Mouse (Mus musculus): ENCODE data around the gene Ass1. TPM values are rescaled to one million over a fixed set of nuclear protein-coding genes. Genes with fewer than 3 reads are reported as not detected.
"Not testable (repeated sequence)": the region's sequence is repeated elsewhere in the genome, so short reads cannot be mapped to it uniquely, and the experiment has no call there.

The Ass1 gene
- total RNA-seq, 2 experiments from 2014 or later: 27.5 to 27.7 TPM

DNA sequence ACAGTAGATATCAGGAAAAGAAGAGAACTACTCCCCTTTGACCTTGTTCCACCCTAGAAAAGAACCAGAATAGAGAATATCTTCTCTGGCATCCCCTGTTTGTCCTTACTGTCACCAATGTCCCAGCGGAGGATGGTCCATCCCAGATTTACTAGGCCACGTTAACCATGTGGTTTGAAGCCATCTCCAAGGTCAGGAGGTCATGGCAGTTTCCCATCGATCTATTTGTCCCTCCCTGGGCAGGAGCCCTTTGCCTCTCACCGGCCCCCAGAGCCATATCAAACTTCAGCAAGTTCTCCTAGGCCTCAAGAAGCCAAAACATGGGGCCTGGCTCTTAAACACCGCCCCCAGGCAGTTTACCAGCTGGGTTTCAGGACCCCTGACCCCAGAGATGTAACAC is 60.2 kb downstream of the Ass1 start:
- DNase-seq (ENCODE audit: low spot score in 2 of 2): no peak
- H3K4me3 ChIP-seq: no peak overlapping the region
- no peak for TF ChIP-seq CTCF (conservative IDR thresholded peaks at IDR 0.05)
- H3K27ac ChIP-seq: no peak overlapping the region

DNA sequence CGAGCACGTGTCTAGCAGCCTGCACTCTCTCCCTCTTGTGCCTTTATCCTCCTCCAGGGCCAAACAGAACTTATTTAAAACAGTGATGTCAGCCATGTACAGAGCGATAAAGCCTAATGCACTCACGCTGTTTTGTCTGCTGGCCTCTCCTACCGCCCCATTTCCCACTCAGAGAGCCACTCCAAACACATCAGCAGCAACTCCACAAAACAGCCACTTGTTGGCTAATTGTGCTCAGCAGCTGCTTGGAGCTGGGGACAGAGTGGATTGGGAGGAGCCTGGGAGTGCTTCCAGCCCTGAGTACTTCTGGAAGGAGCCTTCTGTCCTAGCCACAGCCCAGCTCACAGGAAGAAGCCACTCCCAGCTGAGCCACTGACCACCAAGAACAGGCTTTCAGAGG is 67.0 kb downstream of the Ass1 start:
- no peak overlapping the region for H3K4me3 ChIP-seq
- DNase-seq (ENCODE audit: low spot score in 2 of 2): no peak

DNA sequence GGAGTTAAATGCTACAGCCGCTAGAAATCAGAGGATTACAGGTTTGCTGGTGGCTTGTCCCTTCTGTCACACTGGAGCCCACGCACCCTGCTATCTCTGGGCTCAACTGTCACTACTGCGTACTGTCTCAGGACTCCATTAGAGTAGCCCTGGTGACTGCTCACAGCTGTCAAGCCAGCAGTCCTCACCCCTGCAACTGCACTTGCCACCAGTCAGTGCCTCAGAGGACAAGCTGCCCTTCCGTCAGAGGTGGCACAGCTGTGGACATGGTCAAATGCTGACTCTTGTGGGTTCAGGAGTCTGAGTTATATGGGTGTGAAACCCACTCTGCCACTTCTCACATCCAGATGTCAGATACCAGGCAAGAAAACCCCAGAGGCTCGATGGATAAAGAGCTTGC is 68.7 kb downstream of the Ass1 start:
- no peak overlapping the region for H3K4me3 ChIP-seq
- TF ChIP-seq CTCF (conservative IDR thresholded peaks at IDR 0.05): no peak
- DNase-seq (ENCODE audit: low spot score in 2 of 2): no peak

More for the DNA sequence above, 67.0 kb downstream of the Ass1 start:
- no peak overlapping the region for H3K27ac ChIP-seq
- TF ChIP-seq CTCF (conservative IDR thresholded peaks at IDR 0.05): no peak

DNA sequence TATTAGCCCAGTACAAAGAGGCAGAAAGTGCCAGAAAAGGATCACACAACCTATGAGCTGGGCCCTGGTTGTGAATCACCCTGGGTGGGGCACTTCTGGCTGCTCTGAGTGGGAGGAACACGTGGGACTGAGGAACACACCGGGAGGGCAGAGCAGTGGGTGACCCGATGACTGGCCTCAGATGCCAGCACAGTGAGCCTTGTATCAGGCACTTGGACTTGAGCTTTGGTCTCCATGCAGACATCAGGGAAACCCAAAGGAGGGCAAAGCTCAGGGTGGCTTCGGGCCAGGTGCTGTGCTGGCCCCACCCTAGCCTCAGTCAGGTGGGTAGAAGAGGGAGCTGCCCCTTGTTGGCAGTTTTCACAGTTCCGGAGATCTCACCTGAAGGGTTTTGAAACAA is 71.6 kb downstream of the Ass1 start:
- H3K27ac ChIP-seq: no peak overlapping the region
- H3K4me3 ChIP-seq: no peak overlapping the region
- TF ChIP-seq CTCF (conservative IDR thresholded peaks at IDR 0.05): no peak
- no peak for DNase-seq (ENCODE audit: low spot score in 2 of 2)

More for the DNA sequence above, 68.7 kb downstream of the Ass1 start:
- H3K27ac ChIP-seq: no peak overlapping the region

DNA sequence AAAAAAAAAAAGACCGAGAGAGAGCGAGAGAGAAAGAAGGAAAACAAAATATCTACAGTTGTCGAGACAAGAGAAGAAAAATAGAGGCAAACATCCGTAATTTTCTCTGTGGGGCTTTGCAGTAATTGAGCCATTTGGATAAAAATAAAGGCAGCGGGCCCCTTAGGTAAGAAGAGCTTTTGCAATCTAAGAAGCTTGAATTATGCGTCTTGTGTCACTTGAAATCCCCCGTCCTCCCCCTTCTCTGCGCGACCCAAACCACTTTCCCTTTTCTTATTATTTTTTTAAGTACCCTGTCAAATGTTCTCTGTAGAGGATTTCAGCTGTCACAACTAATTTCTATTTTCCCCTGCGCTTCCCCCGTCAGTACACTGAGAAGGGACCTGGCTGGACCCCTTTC is 77.7 kb downstream of the Ass1 start:
- no peak for TF ChIP-seq CTCF (conservative IDR thresholded peaks at IDR 0.05)

DNA sequence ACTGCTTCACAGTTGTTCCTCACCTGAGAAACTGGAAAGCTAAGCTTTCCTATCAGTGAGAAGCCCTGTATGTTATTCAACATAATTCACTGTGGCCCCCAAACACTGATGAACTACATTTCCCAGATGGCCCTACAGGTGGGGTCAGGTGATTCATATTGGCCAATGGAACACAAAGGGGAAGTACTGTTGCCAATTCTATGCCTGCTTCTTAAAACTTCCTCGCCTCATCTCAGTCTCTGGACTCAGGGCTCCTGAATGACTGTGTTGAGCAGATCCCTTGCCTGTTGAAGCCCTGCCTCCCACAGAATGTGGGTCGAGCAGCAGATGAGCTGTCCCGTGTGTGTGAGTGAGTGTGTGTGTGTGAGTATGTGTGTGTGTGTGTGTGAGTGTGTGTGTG is 80.5 kb downstream of the Ass1 start:
- Histone ChIP-seq H3K27ac (no peak overlapping the region), H3K4me3 (no peak overlapping the region)
- no peak for TF ChIP-seq CTCF (conservative IDR thresholded peaks at IDR 0.05)
- no peak for DNase-seq (ENCODE audit: low spot score in 2 of 2)

More for the DNA sequence above, 77.7 kb downstream of the Ass1 start:
- no peak overlapping the region for H3K4me3 ChIP-seq
- H3K27ac ChIP-seq: no peak overlapping the region
- no peak for DNase-seq (ENCODE audit: low spot score in 2 of 2)

DNA sequence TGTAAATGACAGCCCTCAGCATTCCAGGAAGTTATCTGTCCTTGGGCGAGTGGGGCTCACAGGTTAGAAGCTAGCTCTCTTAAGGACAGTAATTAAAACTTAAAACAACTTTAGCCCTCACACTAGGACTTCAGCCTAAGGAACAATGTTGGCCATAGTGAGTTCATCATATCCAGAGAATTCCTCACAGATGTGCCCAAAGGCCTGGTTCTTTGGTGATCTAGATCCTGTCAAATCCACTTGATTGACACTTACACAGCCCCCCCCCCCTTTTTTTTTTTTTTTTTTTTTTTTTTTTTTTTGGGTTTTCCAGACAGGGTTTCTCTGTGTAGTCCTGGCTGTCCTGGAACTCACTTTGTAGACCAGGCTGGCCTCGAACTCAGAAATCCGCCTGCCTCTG is 81.3 kb downstream of the Ass1 start:
- DNase-seq (ENCODE audit: low spot score in 2 of 2); H3K27ac ChIP-seq; H3K4me3 ChIP-seq: not testable (repeated sequence)

DNA sequence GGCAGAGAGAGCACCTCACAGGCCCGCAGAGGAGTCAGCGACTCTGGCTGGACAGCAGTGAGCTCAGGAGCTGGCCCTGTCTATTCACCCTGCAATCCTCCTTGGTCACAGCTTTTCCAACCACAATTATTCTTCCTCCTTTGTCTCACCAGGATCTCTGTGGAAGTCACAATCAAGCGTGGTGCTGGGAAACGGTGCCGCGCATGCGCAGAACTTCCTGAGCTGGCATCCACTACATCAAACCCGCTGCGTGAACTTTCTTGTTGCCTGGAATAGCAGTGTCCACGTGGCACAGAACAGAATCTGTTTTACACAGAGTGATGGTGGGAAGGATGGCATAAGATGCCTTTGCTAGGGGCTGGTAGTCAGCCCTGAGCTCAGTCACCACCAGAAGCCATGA is 82.0 kb downstream of the Ass1 start:
- no peak overlapping the region for H3K4me3 ChIP-seq
- no peak for TF ChIP-seq CTCF (conservative IDR thresholded peaks at IDR 0.05)
- H3K27ac ChIP-seq: no peak overlapping the region
- DNase-seq (ENCODE audit: low spot score in 2 of 2): no peak

DNA sequence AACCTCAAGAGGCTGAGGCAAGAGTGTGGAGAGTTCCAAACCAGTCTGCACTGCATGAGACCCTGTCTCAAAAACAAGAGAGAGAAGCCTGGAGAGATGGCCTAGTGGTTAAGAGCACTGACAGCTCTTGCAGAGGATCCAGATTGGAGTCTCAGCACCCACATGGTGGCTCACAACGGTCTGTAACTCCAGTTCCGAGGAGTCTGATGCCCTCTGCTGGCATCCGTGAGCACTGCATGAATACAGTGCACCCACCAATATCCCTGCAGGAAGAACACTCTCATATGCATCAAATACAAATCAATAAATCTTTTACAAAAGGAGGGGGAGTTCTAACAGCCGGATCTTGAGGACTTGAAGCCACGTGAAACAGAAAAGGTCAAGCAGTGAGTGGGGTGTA is 84.6 kb downstream of the Ass1 start:
- H3K27ac ChIP-seq: no peak overlapping the region

More for the DNA sequence above, 84.6 kb downstream of the Ass1 start:
- TF ChIP-seq CTCF (conservative IDR thresholded peaks at IDR 0.05): peak; percentile 49
- DNase-seq (ENCODE audit: low spot score in 2 of 2): no peak
- H3K4me3 ChIP-seq: no peak overlapping the region

Other genes starting within 250 kb of the Ass1 start
- gene Ncs1, start 224.4 kb upstream of the Ass1 start, total RNA-seq (2021): 100 to 1,000 TPM; 285 to 294 TPM
- under 1 TPM; 0.32 to 0.51 TPM for gene Hmcn2, start 155.8 kb upstream of the Ass1 start, total RNA-seq (2021)
- 10 to 100 TPM; 41.3 to 42.1 TPM for gene Fubp3, start 102.4 kb downstream of the Ass1 start, total RNA-seq (2021)
- gene Prdm12, start 169.8 kb downstream of the Ass1 start, total RNA-seq (2021): under 1 TPM in 1 of 2 experiments, not detected in 1; 0.15 TPM
- gene Exosc2, start 200.5 kb downstream of the Ass1 start, total RNA-seq (2021): 10 to 100 TPM; 23.2 to 25.2 TPM
- gene Abl1, start 218.2 kb downstream of the Ass1 start, total RNA-seq (2021): 10 to 100 TPM; 44.1 to 44.7 TPM